Comparison of ENCODE assay signal across 2 mouse cellular contexts in the genomic region with DNA sequence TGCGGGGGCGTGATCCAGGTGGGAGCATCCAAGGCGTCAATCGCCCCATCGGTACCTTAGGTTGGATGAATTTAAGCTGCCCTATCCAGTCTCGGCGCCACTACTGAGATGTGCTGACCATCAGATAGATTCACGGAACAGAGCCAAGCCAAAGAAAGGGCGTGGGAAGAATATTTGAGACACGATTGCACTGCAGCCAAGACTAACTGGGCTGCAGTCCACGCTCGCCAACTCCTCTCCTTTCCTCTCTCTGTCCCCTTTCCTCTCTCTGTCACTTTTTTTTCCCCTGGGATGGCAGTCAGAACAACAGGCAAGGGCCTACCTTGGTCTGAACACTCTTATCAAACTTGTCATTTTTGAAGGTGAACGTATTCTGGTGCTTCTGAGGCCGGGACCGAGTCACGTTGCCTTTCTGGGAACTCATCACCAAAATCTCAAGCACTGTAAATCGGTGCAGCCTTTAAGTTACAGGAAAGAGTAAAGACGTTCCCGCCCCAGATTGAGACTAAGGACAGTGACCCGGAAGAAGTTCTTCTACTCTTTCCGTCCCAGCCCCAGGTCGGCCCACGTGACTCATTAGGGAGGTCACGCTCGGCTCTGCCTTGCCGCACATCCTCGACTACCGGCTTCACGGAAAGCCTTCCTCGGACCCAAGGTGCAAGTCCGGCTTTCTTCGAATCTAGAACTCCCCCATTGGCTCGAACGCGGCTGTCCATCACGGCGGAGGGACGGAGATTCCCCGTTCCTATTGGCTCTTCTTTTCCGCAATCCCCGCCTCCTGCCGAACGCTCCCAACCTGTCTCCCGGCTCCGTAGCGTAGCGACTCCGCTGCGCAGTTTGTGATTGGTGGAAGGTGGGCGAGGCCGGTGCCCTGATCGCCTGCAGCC.
TF ChIP-seq lines count a peak whose summit lies in the region.

Gene 1110059E24Rik (minus strand): TSS at position 692 of the 887 bp plus-strand sequence.

TF ChIP-seq in C2C12, 6 proteins besides CTCF, POLR2A, EP300 and RAD21 (continued from another document):
- no peak for TF ChIP-seq CEBPB (IDR thresholded peaks at IDR 0.05; ENCODE audit: low read depth)

TF ChIP-seq in myocyte, 11 proteins besides CTCF, POLR2A, EP300 and RAD21 (continued from another document):
- no peak for TF ChIP-seq CEBPB (IDR thresholded peaks at IDR 0.05; ENCODE audit: insufficient read depth, poor library complexity, severe bottlenecking)
